Mouse (Mus musculus) MEL (cell line): Measurements from ENCODE around the gene Dnah5. TPM values are rescaled to one million over a fixed set of nuclear protein-coding genes. Genes with fewer than 3 reads are reported as not detected.
A peak's percentile ranks its signal among the peaks of the same experiment; 100 is the strongest.
"Not testable (repeated sequence)": the region's sequence is repeated elsewhere in the genome, so short reads cannot be mapped to it uniquely, and the experiment has no call there.

Experiments used
- DNase-seq: peaks from one replicate; pipeline ENCODE4 v3.0.0; 2011; ENCODE audit warnings: low read depth, low spot score
- H3K27ac ChIP-seq: 2 replicates; pipeline ENCODE4 v1.5.1; 2012; ENCODE audit warnings: low read depth, mild to moderate bottlenecking, control low read depth, low read length, moderate library complexity; ENCODE audit not compliant: control insufficient read depth
- H3K27me3 ChIP-seq, 2 experiments: fragments of 150-350 bp in 1 of 2; sonication (generic) in 1 of 2; 2 replicates each; pipeline ENCODE4 v1.6.1; 2012; ENCODE audit warnings: low read length in 2 of 2, mild to moderate bottlenecking in 2 of 2, improper control_type of control experiment in 1 of 2, moderate library complexity in 1 of 2; ENCODE audit not compliant: insufficient read depth in 2 of 2, control insufficient read depth in 1 of 2
- H3K36me3 ChIP-seq, 2 experiments: 2 replicates each; pipeline ENCODE4 v1.6.1; 2012 to 2014; ENCODE audit warnings: low read length in 2 of 2, improper control_type of control experiment in 1 of 2, inconsistent platforms in 1 of 2, mild to moderate bottlenecking in 1 of 2; ENCODE audit not compliant: insufficient read depth in 2 of 2, control insufficient read depth in 1 of 2
- H3K4me1 ChIP-seq, 2 experiments: fragments of 150-350 bp in 1 of 2; sonication (generic) in 1 of 2; 2 replicates each; pipeline ENCODE4 v1.6.1; 2012; ENCODE audit warnings: low read length in 2 of 2, improper control_type of control experiment in 1 of 2, mild to moderate bottlenecking in 1 of 2; ENCODE audit not compliant: insufficient read depth in 2 of 2, control insufficient read depth in 1 of 2
- H3K4me3 ChIP-seq, 2 experiments: fragments of 150-350 bp in 1 of 2; sonication (generic) in 1 of 2; 2 replicates each; pipeline ENCODE4 v1.5.1; 2012; ENCODE audit warnings: low read depth in 2 of 2, low read length in 2 of 2, mild to moderate bottlenecking in 2 of 2, moderate library complexity in 2 of 2, control low read depth in 1 of 2, improper control_type of control experiment in 1 of 2; ENCODE audit not compliant: control insufficient read depth in 1 of 2, insufficient read depth in 1 of 2
- H3K79me2 ChIP-seq: 2 replicates; pipeline ENCODE4 v1.6.1; 2012; ENCODE audit warnings: mild to moderate bottlenecking, low read length, moderate library complexity; ENCODE audit not compliant: control insufficient read depth, poor library complexity, insufficient read depth
- H3K9ac ChIP-seq: 2 replicates; pipeline ENCODE4 v1.6.1; 2012; ENCODE audit warnings: low read depth, mild to moderate bottlenecking, control low read depth, low read length, moderate library complexity; ENCODE audit not compliant: control insufficient read depth, poor library complexity, severe bottlenecking
- H3K9me3 ChIP-seq: fragments of 150-350 bp; sonication (generic); replicated peaks from 2 replicates; pipeline ENCODE4 v1.6.1; 2012; ENCODE audit warnings: mild to moderate bottlenecking, low read length, improper control_type of control experiment, moderate library complexity; ENCODE audit not compliant: insufficient read depth
- BHLHE40 ChIP-seq: IDR thresholded peaks from 2 replicates; pipeline ENCODE4 v1.6.1; 2012; ENCODE audit warnings: low read depth, mild to moderate bottlenecking, inconsistent platforms, low read length, improper control_type of control experiment, borderline replicate concordance
- CTCF ChIP-seq, 3 experiments: IDR thresholded peaks in 2 of 3; conservative IDR thresholded peaks in 1 of 3; 2 replicates each; pipeline ENCODE4 v1.5.1; 2011 to 2012; ENCODE audit warnings: low read length in 3 of 3, low read depth in 2 of 3, mild to moderate bottlenecking in 2 of 3, improper control_type of control experiment in 1 of 3, inconsistent platforms in 1 of 3, mixed read lengths in 1 of 3, moderate library complexity in 1 of 3; ENCODE audit not compliant: control insufficient read depth in 1 of 3, insufficient read depth in 1 of 3, poor library complexity in 1 of 3, severe bottlenecking in 1 of 3
- E2F4 ChIP-seq: IDR thresholded peaks from 2 replicates; pipeline ENCODE4 v1.6.1; 2011; ENCODE audit warnings: low read depth, low read length, improper control_type of control experiment, borderline replicate concordance
- ELF1 ChIP-seq: IDR thresholded peaks from 2 replicates; pipeline ENCODE4 v1.6.1; 2014; ENCODE audit warnings: low read depth, mild to moderate bottlenecking, inconsistent platforms, low read length, improper control_type of control experiment, moderate library complexity
- GATA1 ChIP-seq: IDR thresholded peaks from 2 replicates; pipeline ENCODE4 v1.6.1; 2011; ENCODE audit warnings: low read depth, low read length, improper control_type of control experiment
- JUND ChIP-seq: IDR thresholded peaks from 2 replicates; pipeline ENCODE4 v1.6.1; 2011; ENCODE audit warnings: low read depth, mild to moderate bottlenecking, improper control_type of control experiment, low read length
- KAT2A ChIP-seq: conservative IDR thresholded peaks from 2 replicates; pipeline ENCODE4 v1.6.1; 2012; ENCODE audit warnings: low read depth, low read length, improper control_type of control experiment, inconsistent platforms
- MAFK ChIP-seq: IDR thresholded peaks from 2 replicates; pipeline ENCODE4 v1.6.1; 2011; ENCODE audit warnings: low read depth, mild to moderate bottlenecking, low read length, improper control_type of control experiment, borderline replicate concordance
- MEF2A ChIP-seq: IDR thresholded peaks from 2 replicates; pipeline ENCODE4 v1.6.1; 2014; ENCODE audit warnings: low read depth, mild to moderate bottlenecking, inconsistent platforms, low read length, improper control_type of control experiment; ENCODE audit not compliant: poor library complexity, insufficient replicate concordance, severe bottlenecking; ENCODE audit errors: extremely low read depth
- SIN3A ChIP-seq: IDR thresholded peaks from 2 replicates; pipeline ENCODE4 v1.6.1; 2012; ENCODE audit warnings: low read length, improper control_type of control experiment, inconsistent platforms
- TAL1 ChIP-seq: IDR thresholded peaks from 2 replicates; pipeline ENCODE4 v1.6.1; 2012; ENCODE audit warnings: mild to moderate bottlenecking, inconsistent platforms, low read length, moderate library complexity, mixed read lengths
- UBTF ChIP-seq: IDR thresholded peaks from 2 replicates; pipeline ENCODE4 v1.6.1; 2012; ENCODE audit warnings: low read depth, mild to moderate bottlenecking, inconsistent platforms, low read length, improper control_type of control experiment, moderate library complexity, borderline replicate concordance; ENCODE audit not compliant: insufficient read depth
- USF2 ChIP-seq, 2 experiments: IDR thresholded peaks; 2 replicates each; pipeline ENCODE4 v1.6.1; 2011 to 2012; ENCODE audit warnings: improper control_type of control experiment in 2 of 2, low read length in 2 of 2, borderline replicate concordance in 1 of 2, inconsistent platforms in 1 of 2, low read depth in 1 of 2, mild to moderate bottlenecking in 1 of 2; ENCODE audit not compliant: insufficient read depth in 1 of 2
- ZKSCAN1 ChIP-seq: IDR thresholded peaks from 2 replicates; pipeline ENCODE4 v1.6.1; 2012; ENCODE audit warnings: low read depth, mild to moderate bottlenecking, inconsistent platforms, low read length, improper control_type of control experiment, moderate library complexity
- ZMIZ1 ChIP-seq: IDR thresholded peaks from 2 replicates; pipeline ENCODE4 v1.6.1; 2012; ENCODE audit warnings: low read depth, mild to moderate bottlenecking, inconsistent platforms, low read length, improper control_type of control experiment, moderate library complexity
- ZNF384 ChIP-seq: IDR thresholded peaks from 2 replicates; pipeline ENCODE4 v1.6.1; 2012; ENCODE audit warnings: low read depth, mild to moderate bottlenecking, inconsistent platforms, low read length, improper control_type of control experiment
- polyA plus RNA-seq, 2 experiments: library from polyadenylated mRNA; stranded (reverse) in 1 of 2; unstranded in 1 of 2; fragments of >175 nt in 1 of 2; fragments of >200 nt in 1 of 2; gene quantifications; 2 replicates each; pipeline versions ENCODE4 v1.2.1 to v1.2.4; 2012; ENCODE audit warnings: low replicate concordance in 2 of 2, low read depth in 1 of 2; ENCODE audit not compliant: insufficient read length in 2 of 2, insufficient read depth in 1 of 2, missing spikeins in 1 of 2
- total RNA-seq: library from RNA; depleted of rRNA; stranded (reverse); fragments of 300-350 nt; gene quantifications from 2 replicates; pipeline ENCODE4 v1.2.3, GENCODE M21; 2012

The Dnah5 gene
- total and polyA plus RNA-seq, 3 experiments: not detected

GRCm38 (mm10) chr15:28439702-28440101, 236.2 kb downstream of the Dnah5 start:
- H3K36me3 ChIP-seq: no peaks in the 10 kb centered on the region
- no peaks in the 10 kb centered on the region for H3K4me1 ChIP-seq
- TF ChIP-seq JUND (no peak), ELF1 (no peak), GATA1 (no peak), ZNF384 (no peak), KAT2A (no peak), MEF2A (no peak), ZKSCAN1 (no peak), USF2 (IDR thresholded peaks at IDR 0.05; ENCODE audit: borderline replicate concordance in 1 of 2, insufficient read depth in 1 of 2, low read depth in 1 of 2, low read length in 2 of 2) (no peak), MAFK (no peak), UBTF (no peak), E2F4 (no peak), ZMIZ1 (no peak), TAL1 (no peak), SIN3A (no peak), BHLHE40 (no peak), CTCF (IDR thresholded peaks at IDR 0.05 in 2 of 3, conservative IDR thresholded peaks at IDR 0.05 in 1 of 3; ENCODE audit: control insufficient read depth in 1 of 3, insufficient read depth in 1 of 3, low read depth in 2 of 3, low read length in 3 of 3, poor library complexity in 1 of 3, severe bottlenecking in 1 of 3) (no peak)
- no peaks in the 10 kb centered on the region for H3K79me2 ChIP-seq
- DNase-seq: no peak
- H3K27me3 ChIP-seq: no peaks in the 10 kb centered on the region
- H3K4me3 ChIP-seq: no peak overlapping the region
- no peak overlapping the region for H3K27ac ChIP-seq
- peaks cover 3% of the 10 kb centered on the region; the same call in 1 of the 2 replicates for H3K9me3 ChIP-seq
- no peak overlapping the region for H3K9ac ChIP-seq

- Histone ChIP-seq H3K9ac (no peak overlapping the region), H3K4me1 (no peaks in the 10 kb centered on the region), H3K4me3 (no peak overlapping the region), H3K79me2 (no peaks in the 10 kb centered on the region), H3K9me3 (peaks cover 3% of the 10 kb centered on the region; the same call in 1 of the 2 replicates), H3K27me3 (no peaks in the 10 kb centered on the region), H3K36me3 (no peaks in the 10 kb centered on the region), H3K27ac (no peak overlapping the region)
- no peak for DNase-seq
- peak; percentile 72 for TF ChIP-seq MAFK
- no peak for TF ChIP-seq BHLHE40
Observed at GRCm38 (mm10) chr15:28444494-28444893, 240.9 kb downstream of the Dnah5 start.

GRCm38 (mm10) chr15:28461091-28461778, 257.7 kb downstream of the Dnah5 start:
- not testable (repeated sequence) for H3K9me3 ChIP-seq, H3K27me3 ChIP-seq, H3K36me3 ChIP-seq, H3K27ac ChIP-seq, H3K4me3 ChIP-seq, H3K9ac ChIP-seq, H3K79me2 ChIP-seq, DNase-seq, H3K4me1 ChIP-seq
